Mouse (Mus musculus): ENCODE results near the gene Phf8.
A peak's percentile ranks its signal among the peaks of the same experiment; 100 is the strongest.
"Not testable (repeated sequence)": the region's sequence is repeated elsewhere in the genome, so short reads cannot be mapped to it uniquely, and the experiment has no call there.

Phf8 gene

DNA sequence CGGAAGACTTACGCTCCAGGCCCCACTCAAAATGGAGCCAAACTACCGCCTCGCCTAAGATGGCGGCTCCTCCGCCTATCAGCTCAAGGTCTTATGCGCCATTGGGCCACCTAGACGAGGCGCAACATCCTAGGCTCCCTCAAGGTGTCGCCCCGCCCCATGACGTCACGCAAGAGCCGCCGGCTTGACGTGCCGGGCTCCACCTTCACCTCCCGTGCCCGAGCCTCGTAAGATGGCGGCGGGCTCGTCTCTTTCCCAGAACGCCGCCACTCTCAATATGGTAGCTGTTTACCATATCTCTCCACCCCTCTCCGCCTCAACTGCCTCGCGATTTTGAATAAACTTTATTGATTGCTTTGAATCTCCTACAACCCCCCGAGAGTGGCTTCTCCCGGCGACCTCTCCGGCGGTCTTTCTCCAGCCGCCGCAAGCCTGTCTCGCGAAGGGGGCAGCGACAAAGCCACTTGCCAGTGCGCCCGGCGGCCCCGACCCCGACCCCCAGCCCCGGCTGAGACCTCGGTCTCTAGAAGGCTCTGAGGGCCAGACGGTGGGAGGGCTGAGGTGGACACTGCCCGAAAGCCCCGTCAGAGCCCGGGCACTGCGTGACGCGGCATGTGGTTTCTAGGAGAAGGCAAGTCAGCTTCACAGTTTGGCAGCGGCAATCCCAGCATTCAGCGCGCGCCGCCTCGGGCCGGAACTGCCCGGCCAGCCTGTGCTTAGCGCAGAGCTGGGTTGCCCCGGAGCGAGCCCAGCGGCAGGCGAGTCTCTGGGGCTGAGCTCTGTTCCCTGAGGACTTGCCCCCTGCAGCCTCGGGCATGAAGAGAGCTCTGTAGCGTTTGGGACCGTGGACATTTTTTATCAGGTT is at the start of gene Phf8:
Phf8 (plus strand) TSS at position 215 of the 865 bp plus-strand sequence.
- DNase-seq = peak; percentile 97 to 98

DNA sequence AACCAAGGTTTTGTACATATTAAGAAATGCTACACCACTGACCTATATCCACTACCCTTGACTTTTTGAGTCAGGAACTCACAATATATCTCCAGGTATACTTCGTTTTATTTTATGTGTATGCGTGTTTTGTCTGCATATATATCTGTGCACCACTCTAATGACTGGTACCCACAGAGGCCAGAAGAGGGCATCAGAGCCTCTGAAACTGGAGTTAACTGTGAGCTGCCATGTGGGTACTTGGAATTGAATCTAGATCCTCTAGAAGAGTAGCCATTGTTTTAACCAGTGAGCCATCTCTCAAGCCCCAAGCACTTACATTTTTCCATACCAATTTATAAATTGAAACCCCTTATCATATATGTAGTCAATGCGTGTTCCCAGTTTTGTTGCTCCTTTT is 32.3 kb upstream of the Phf8 start:
- no peak for DNase-seq

DNA sequence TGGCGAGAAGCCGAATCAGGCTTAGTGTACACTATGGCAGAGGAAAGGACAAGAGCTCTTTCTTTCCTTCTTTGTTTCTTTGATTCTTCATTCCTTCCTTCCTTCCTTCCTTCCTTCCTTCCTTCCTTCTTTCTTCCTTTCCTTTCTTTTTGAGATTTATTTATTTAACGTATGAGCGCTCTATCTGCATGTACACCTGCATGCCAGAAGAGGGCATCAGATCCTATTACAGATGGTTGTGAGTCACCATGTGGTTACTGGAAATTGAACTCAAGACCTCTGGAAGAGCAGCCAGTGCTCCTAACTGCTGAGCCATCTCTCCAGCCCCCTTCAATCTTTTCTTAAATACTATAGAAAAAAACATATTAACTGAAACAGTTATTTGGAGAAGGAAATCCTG is 27.2 kb upstream of the Phf8 start:
- DNase-seq = not testable (repeated sequence)

DNA sequence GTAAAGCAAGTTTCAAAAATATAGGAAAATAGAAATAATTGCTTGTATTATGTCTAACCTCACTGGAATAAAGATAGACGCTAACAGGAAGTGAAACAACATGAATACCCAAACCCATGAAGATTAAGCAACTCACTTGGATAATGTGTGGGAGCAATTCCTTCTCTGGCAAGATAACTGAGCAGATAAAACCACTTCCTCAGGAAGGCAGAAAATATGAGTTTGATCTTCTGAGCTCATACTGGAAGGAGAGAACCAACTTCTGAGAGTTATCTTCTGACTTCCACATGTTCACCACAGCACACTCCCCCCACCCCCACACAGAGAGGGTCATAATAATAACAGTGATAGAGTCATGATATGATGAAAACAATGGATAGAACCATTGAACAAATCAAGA is 23.9 kb upstream of the Phf8 start:
- DNase-seq = no peak

DNA sequence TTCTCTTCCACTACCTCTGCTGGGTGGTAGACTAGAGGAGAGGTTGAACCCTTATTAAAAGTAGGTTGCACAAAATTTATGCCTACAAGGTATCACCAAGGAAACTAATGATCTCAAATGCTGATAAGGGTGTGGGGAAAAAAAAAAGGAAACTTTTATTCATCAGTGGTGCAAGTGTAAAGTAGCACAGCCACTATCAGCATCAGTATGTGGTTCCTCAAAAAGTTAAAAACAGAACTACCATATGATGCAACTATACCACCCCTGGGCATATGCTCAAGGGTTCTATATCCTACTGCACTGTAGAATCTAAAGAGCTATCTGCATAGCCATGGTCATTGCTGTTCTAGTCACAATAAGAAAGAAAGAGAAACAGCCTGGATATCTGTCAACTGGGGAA is 11.9 kb upstream of the Phf8 start:
- no peak for DNase-seq

DNA sequence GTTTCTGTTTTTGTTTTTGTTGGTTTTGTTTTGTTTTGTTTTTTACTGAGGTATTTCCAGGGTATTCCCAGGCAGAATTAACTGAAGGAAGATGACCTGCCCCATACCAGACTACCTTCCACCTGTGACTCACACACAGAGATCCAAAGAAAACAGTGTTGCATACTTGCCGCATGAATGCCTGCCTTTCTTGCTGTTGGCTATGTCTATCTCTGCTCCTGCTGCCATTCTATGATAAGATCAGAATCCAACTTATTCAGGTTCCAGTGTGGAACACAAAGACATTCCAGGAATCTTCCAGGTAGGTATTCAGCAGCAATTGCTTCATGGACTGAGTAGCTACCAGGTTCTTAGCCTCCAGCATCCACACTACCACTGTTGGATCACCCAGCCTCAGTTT is 10.6 kb upstream of the Phf8 start:
- no peak for DNase-seq

DNA sequence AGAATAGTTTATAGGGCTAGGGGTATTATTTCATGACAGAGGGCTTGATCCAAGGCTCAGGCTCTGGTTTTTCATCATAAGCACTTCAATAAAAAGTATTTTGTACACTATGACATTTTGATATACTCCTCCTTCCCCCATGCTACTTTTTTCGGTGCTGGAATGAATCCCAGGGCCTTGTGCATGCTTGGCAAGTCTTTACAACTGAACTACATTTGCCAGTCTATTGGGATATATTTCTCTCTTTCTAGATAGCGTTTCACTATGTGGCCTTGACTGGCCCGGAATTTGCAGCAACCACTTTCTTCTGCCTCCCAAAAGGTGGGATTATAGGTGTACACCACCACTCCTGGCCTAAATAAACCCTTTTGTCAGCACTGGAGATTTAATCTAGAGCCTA is 7.4 kb upstream of the Phf8 start:
- no peak for DNase-seq

DNA sequence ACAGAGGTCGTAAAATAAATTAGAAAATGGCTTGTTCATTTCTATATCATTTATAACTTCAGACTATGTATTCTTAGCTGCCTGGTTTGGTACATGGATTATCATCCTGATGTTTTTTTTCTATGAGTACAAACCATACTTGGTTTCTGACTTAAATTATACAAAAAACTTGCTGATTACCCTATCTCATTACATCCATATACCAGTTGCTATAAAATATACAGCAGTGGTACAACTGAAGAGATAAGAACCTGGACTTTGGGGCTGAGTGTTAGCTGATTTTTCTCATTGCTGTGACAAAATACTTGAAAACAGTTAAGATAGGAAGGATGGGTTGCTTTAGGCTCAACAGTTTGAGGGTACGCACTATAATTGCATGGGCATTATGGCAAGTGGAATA is 6.8 kb upstream of the Phf8 start:
- DNase-seq = no peak

DNA sequence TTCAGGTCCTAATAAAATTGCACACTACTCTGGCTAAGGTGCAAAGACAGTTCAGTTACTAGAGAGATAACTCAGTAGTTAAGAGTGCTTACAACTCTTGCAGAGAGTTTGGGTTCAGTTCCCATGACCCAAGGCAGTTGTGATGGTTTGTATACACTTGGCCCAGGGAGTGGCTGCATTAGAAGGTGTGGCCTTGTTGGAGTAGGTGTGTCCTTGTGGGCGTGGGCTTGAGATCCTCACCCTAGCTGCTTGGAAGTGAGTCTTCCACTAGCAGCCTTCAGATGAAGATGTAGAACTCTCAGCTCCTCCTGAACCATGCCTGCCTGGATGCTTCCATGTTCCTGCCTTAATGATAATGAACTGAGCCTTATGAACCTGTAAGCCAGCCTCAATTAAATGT is 2.3 kb upstream of the Phf8 start:
- no peak for DNase-seq

DNA sequence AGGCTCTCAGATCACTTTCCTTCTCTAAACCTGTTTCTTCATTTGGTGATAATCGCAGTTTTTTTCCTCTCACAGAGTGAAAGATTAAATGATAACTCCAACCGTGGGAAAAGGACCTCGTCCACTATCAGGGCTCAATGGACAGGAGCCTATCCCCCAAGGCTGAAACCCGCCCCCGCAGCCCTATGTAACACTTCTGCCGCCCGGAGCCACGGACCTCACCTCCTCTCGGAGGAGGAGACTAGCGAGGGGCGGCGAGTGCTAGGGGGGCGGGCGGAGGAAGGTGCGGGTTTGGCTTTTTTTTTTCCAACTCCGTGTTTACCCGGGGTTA is 380 bp upstream of the Phf8 start:
- DNase-seq = no peak

DNA sequence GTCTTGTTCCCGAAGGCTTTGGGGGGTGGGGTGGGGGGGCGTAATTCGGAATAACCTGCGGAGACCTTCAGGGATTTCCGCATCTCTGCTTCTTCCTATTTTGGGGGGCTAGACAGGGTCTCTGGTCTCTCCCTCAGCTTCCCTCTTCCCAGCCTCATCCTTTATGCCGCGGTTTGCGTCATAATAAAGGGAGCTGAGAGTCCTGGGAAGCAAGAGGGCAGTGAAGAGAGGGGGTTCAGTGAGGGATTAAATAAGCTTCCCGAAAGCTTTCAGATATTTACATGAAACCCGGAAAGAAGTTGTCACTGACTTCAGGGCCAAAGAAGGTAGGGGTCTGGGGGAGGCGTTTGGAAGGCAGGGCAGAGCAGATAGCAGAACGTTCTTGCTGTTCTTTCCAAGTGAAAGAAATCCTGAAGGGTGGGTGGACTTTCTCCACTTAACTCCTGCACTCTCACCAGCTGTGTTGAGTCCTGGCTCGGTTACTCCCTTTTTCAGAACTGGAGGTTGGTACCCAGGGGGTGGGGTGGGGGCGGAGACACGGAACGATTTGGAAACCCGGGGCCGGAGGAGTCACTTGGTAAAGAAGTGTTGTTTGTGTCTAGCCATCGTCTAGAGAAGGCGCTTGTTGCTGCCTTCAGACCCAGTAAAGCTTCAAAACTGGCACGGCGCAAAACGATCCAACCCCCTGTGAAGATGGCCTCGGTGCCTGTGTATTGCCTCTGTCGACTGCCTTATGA is 1.5 kb downstream of the Phf8 start:
- DNase-seq = peak; percentile 35 to 56

DNA sequence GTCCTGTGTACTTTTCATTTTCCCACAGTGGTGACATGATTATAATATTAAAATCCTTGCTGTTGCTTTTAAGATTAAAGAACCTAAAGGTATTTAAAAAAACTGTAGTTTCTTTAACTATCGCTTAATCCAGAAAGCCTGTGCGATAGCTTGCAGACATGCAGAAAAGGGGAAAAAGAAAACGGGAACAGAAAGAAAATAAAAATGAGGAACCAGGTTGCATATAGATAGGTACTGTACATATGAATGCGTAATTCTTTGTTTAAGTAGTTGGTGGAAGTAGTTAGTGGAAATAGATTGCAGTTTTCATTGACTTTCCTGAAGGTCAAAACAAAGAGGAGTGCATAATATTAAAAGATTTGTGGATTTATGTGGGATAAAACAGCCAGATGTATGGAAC is 32.9 kb downstream of the Phf8 start:
- DNase-seq = no peak

DNA sequence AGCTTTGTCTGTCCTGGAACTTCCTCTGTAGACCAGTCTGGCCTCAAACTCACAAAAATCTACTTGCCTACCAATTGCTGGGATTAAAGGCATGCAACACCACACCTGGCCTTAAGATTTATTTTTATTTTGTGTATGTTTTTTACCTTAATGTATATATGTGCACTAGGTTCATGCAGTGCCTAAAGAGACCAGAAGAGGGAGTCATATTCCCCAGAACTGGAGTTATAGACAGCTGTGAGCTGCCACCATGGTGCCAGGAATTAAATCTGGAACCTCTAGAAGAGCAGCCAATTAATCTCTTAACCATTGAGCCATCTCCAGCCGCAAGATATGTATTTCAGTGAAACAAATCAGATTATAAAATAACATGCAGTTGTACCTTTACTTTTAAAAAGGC is 54.7 kb downstream of the Phf8 start:
- no peak for DNase-seq

DNA sequence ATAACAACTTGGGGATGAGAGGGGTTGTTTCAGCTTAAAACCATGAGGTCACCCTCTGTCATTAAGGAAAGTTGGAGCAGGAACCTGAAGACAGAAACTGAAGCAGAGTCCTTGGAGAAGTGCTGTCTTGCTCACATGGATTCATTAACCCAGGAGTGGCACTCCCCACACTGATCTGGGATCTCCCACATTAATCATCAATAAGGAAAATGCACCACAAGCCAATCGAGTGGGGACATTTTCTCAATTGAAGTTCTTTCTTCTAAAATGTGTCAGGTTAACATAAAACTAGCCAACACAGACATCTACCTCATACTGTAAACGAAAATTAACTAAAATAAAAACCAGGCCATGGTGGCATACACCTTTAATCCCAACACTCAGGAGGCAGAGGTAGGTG is 122.9 kb downstream of the Phf8 start:
- DNase-seq = peak in 1 of 2 experiments; percentile 7

DNA sequence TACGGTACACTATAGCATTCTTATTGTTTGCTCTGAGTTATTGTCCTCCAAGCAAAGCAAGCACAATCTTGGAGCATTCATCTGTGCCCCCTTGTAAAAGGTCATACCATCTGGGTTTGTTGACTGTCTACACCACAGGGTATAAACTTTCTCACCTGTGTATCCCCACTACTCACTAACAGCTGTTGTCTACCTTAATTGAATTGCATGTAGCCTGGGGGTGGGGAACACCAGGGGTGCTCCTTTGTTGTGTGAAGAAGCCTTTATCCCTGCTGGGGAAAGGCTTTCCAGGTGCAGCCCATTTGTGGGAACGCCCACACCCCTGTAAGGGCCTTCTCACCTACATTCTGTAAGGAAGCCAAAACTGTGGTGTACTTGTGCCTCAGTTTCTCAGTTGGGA is 133.3 kb downstream of the Phf8 start:
- DNase-seq = no peak

DNA sequence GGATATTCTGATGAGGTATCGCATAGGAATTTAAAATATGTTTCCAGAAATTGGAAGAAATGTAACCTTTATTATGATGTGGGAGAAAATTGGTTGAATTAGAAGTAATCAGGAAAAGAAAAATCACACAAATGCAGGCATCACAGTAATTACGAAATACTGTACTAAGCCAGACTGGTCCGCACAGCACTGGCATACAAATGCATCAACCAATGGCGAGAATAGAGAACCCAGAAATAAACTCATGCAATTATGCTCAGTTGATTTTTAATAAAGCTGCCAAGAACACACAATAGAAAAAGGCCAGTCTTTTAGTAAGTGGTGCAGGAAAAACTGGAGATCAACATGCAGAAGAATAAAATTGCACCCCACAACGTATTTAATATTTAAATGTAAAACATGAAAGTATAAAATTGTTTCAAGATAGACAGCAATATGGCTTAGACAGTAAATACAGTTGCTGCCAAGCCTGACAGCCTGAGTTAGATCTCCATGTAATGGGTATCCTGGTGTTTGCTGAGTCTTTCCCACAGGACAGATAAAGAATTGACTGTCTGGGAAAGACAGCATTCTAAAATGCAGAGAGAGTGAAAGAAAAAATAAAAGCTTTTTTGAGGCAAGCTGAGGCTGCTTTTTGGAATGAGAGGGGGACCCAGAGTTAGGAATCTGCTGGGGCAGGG is 154.2 kb downstream of the Phf8 start:
- no peak for DNase-seq
